Mouse (Mus musculus) cerebellum, adult 18-20 months (tissue): ENCODE measurements at regions not wholly inside any gene's neighbourhood (a gene's known extent, or its start where the extent isn't known, plus 50 kb on each side); places are given as distances from the start of the nearest gene placed in this dataset.

Experiments used
- DNase-seq, 2 experiments: peaks; one replicate each; pipeline ENCODE4 v3.0.0; 2021

GRCm38 (mm10) chr10:38265564-38265963 lies 556.0 kb downstream of the Rfpl4b start:
- no peak for DNase-seq

- no peak for DNase-seq
Observed at GRCm38 (mm10) chr10:38246821-38247220, 574.8 kb downstream of the Rfpl4b start.
